Mouse (Mus musculus) megakaryocyte-erythroid progenitor cell, adult 5-6 weeks (primary cell): ENCODE results near the gene 1700067K01Rik. TPM values are rescaled to one million over a fixed set of nuclear protein-coding genes. Genes with fewer than 3 reads are reported as not detected.

Experiments
- ATAC-seq: replicated peaks from 2 replicates; pipeline ENCODE4 v1.8.0; 2016; ENCODE audit warnings: mild to moderate bottlenecking, inconsistent platforms; ENCODE audit not compliant: severe bottlenecking, poor library complexity, low FRiP score, low TSS enrichment
- total RNA-seq, 2 experiments: library from RNA; stranded (forward) in 1 of 2; stranded (reverse) in 1 of 2; fragments of 200-1000, 215-1000 nt in 1 of 2; fragments of >200 nt in 1 of 2; fragmentation: Nextera tagmentation in 1 of 2; gene quantifications; 2 replicates each; pipeline ENCODE4 v1.2.3; 2014 to 2017

1700067K01Rik gene
- total RNA-seq, 2 experiments from 2014 or later: 2.3 TPM

DNA sequence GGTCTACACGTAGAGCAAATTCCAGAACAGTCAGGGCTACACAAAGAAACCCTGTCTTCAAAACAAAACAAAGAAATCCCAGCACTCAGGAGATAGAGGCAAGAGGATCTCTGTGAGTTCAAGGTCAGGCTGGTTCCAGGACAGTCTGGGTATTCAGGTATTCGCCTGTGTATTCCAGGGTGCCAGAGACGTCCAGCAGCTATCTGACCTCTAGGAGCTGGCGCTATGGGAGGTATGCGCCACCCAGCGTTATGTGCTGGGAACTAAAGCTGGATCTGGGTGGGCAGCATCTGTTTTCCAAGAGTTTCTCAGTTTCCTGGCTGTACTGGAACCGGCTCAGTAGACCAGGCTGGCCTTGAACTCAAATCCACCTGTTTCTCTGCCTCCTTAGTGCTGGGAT lies 7.1 kb downstream of the 1700067K01Rik start:
- ATAC-seq: no peak

DNA sequence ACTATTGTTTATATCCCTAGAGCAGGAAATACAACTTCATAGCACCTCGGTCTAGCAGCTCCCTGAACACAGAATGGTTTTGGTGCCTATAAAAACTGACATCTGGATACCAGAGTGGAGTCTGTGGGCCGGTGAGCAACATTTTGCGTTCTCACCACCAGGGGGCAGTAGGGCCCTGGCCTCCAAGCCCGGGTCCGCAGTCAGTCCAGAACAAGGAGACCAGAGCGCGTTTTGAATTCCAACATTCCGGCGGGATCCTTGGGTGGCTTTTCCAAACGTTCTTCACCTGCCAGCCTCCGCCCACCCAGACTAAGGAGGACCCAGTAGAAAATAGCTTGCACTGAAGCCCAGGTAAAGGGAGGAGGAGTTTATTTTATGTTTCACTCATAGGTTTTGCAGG lies 8.6 kb downstream of the 1700067K01Rik start:
- peak; percentile 70; the same call in 1 of the 2 replicates for ATAC-seq

DNA sequence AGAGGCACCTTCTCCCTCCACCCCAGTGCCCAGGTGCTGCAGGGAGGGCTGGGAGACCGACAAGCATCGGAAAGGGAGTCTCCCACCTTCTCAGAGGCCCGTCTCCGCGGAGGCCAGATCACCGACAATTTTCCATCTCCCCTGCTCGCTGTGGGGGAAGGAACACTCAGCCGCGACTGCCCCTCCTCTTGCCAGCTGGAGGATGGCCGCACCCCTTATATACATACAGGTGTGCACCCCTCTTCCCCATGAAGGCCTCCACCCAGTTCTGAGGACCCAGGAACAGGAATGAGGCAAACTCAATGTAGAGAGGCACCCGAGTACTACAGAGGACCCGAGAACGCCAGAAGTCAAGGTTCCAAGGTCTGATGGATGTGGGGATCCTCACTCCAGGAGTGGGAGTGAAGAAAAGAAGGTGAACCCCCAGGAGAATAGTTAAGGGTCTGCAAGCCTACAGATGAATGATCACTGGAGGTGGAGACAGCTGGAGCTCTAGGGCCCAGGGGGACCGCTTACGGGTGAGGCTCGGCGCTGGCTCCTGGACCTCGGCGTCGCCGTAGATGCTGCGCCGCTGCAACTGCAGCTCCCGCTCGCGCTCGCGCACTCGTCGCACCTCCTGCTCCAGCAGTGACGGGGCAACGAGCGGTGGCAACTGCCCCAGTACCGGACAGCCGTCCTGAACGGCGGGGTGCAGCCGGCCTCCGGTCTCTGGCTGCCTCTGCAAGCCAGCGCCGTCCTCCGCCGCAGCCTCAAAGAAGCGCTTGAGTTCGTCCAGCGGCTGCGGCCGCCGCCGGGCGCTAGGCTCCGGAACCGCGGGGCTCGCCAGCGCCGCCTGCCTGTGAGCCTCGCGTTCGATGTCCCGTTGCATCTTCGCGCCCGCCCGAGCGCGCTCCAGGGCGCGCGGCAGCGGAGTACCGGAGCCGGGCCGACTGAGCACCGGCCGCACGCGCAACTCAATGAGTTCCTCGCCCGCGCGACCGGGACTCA lies 9.6 kb downstream of the 1700067K01Rik start:
- peak; percentile 28; the same call in 1 of the 2 replicates for ATAC-seq

DNA sequence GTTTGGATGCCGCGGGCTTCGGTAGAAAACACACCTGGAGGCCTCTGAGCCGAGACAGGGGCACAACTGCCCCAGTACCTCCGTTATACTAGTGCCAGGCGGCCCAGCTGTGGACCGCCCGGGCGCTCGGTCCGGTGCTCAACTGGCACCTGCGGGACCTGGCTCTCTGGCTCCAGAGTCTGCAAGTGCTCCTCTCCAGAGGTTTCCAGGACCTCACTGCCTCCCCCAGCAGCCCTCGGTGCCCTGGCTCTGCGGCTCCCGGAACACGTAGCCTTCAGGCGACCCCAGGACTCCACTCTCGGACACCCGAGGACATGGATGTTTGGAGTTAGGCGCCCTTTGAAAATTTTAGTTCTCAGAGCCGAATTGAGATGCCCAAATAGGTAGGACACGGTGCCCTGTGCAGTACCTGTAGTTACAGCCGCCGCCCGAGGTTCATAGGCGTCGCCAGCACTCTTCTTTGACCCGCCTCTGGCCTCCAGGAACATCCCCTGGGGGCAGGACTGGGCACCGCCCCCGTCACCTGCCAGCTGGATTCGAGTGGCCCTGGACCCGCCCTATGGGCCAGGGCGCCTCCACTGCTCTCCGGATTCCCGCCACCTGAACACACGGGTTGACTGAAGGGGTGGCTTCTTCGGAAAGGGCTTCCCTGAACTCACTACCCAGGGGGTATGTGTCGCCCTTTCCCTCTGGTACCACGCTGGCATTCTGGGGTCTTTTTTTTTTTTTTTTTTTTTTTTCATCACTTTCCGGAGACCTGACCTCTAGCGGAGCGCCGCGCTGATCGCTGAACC lies 10.6 kb downstream of the 1700067K01Rik start, which contains the start of gene 2210011C24Rik:
2210011C24Rik (minus strand) TSS at position 467 of the 794 bp plus-strand sequence.
- ATAC-seq: peak; percentile 54

DNA sequence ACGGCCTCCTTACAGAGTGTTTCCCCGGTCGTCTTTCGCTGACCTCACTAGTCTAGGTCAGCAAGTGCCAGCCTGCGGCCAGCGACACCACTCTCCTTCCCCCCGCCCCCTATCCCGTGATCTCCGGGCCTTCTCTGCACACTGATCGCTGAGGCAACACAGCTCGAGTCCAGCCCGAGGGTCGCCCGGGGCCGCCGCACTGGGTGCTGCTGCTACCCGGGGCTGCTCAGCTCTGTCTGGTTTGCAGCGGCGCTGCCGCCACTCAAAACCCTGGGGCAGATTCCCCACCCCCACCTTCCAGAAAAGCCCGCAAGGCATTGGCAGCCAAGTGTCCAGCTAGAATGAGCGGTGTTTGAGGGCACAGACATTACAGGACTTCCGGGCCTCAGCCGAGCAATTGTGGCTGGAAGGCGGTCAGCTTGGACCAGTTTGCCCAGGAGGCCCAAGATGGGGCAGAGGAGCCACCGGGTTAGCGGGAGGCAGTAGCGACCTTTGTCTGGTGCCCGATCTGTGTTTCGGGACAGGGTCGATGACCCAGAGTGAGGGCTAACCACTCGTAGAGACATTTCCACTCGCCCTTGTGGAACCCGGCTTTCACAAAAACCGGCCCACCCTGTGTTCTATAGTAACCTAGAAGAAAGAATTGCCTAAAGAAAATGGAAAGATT lies 11.3 kb downstream of the 1700067K01Rik start:
- ATAC-seq: no peak

DNA sequence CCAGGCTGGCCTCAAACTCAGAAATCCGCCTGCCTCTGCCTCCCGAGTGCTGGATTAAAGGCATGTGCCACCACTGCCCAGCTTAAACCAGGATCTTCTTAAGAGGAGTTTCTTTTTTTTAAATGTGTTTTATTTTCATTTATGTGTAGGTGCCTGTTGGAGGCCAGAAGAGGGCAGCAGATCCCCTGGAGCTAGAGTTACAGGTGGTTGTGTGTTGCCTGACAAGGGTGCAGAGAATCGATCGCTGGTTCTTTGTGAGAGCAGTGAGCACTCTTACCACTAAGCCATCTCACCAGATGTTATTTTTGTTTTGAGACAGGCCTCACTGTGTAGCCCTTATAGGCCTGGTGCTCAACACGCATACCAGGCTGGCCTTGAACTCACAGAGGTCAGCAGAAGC lies 14.5 kb downstream of the 1700067K01Rik start:
- ATAC-seq: no peak

DNA sequence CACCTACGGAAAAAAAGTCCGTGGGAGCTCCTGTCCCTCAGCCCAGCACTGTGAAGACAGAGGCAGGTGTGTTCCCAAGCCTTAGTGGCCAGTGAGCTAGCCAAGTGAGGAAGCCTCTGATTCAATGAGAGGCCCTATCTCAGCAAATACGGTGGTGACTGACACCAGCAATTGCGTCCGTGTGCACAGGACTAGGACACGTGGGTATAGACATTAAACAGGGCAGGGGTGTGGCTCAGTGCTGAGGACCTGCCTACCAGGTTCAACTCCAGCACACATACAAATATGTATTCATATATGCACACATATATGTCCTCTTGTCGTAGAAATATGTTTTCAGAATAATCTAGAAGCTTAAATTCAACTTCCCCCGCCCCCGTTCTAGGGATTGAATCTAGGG lies 18.4 kb downstream of the 1700067K01Rik start:
- ATAC-seq: no peak

DNA sequence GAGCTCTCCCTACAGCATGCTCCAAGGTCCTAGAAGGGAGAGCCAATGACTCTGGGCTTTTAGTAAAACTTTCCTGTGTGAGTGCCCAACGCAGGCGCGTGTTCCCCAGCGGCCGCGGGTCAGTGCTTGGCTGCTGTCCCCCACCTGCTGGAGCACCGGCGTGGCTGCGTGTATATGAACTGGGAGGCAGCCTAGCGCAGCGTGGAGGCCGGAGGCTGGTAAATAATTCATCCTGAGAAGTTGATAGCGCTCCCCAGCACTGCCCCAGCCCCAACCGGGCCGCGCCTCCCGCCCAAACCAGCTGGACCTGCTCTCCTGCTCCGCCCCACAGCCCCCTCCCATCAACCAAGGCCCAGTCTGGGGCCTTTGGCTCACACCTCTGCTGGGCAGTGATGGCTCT lies 19.8 kb downstream of the 1700067K01Rik start, which contains the start of gene Palm3:
Palm3 (plus strand) TSS at position 376 of the 400 bp plus-strand sequence.
- no peak for ATAC-seq

DNA sequence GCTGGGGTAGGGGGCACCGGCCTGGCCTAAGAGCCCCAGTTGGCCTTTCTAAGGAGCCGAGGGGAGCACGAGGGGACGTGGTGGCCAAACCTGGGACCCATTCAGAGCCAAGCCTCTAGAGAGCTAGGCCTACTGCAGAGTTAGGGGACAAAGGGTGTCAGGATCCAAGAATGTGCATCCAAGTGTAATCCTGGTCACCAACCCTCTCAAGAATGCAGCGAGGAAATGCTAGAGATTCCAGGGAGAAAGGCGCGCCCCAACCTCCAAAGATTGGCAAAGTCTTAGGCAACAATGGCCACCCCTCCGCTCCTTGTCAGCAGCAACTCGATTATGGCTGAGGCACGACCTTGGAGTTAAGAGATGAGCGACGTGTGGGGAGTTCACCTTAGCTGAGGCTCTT lies 20.3 kb downstream of the 1700067K01Rik start:
- no peak for ATAC-seq

DNA sequence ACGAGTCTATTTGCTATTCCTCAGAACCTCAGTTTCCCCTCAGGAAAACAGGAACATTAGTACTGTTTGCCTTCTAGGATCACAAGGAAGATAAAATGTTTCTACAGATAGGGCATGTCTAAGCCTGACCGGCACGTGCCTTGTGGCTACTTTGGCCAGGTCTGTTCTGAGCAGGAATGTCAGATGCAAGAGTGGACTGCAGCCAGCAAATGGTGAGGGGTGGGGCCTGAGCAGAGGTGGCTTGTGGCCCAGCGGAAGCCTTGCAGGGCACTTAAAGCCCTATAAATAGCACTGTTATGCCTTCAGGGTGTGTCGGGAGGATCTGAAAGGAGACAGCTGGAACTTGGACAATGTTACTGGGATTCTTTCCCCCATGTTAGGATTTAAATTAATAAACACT lies 21.8 kb downstream of the 1700067K01Rik start:
- no peak for ATAC-seq

DNA sequence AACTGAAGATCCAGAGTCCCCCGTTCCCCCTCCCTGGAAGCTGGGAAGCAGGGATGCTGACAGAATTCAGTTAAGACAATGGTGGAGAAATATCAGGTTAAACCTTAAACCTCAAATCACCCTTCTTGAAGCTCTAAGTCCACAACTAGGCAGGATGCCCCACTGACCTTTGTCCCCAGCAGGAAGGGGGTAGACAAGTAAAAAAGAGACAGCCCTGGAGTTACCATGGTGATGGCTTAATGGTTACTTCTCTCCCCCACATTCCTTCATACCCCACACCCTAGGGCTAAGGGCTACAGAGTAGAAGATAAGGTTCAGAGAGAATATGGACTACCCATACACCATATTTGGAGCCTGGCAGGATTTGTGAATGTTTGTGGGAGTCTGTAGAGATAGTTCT lies 22.3 kb downstream of the 1700067K01Rik start:
- ATAC-seq: no peak

DNA sequence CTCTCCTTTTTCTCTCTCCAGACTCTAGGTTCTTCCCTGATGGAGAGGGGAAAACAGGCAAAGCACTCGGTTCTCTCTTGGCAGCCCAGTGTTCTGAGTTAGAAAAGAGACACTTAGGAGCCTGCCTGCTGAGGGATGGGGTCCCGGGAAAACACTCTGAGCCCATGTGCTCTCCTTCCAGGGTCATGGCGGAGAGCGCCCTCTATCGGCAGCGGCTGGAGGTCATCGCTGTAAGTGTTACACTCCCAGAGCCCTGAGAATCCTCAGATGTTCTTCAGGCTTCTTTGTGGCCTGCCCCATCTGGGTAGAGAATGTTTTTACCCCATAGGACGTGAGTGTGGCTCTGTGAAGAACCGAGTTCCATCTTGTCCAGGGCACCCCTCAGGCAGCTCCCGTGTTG lies 22.9 kb downstream of the 1700067K01Rik start:
- ATAC-seq: peak; percentile 58

DNA sequence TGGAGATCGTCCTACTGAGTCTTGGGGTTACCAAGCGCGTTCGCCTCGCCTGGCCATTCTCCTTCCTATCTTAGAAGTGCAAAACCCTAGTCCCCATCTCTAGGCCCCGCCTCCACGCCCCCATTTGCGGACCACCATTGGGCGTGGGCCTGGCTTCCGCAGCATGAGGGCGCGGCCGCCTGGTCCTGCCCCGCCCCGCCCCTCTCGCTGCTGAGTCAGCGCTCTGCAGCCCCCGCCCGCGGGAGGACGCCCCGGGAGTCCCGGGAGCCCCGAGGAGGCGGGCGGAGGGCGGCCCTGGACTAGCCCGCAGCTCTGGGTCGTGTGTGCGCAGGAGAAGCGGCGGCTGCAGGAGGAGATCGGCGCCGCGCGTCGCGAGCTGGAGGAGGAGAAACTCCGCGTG lies 24.6 kb downstream of the 1700067K01Rik start:
- ATAC-seq: peak; percentile 18; the same call in 1 of the 2 replicates

DNA sequence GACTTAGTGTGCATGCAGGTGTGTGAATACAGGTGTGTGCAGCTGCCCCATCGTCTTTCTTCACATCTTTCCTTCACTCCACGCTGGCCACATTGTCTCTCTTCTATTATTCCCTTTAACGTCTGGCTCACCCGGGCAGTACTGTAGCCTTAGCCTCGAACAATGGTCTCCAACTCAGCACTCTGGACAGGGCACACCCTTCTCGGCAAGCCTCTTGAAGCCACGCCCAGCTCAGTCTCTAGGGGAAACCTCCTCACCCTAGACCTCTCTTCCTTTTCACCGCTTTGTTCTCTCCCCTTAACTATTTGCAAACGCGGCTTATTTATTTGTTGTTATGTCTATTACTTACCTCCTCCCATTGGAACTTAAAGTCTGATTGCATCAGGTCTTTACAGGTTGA lies 26.1 kb downstream of the 1700067K01Rik start:
- peak; percentile 66; the same call in 1 of the 2 replicates for ATAC-seq

DNA sequence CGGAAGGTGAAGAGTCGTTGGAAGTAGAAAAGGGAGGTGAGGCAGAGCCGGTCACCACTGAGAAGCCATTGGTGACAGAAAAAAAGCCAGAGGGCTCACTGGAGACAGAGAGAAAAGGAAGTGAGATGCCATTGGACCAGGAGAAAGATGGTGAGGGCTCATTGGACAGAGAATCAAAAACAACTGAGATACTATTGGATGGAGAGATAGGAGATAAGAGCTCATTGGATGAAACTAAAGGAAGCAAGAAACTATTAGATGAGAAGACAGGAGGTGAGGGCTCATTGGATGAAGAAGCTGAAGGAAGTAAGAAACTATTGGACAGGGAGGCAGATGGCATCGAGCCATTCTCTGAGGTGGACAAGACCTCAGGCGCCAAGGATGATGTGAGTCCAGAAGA lies 28.0 kb downstream of the 1700067K01Rik start:
- ATAC-seq: no peak

DNA sequence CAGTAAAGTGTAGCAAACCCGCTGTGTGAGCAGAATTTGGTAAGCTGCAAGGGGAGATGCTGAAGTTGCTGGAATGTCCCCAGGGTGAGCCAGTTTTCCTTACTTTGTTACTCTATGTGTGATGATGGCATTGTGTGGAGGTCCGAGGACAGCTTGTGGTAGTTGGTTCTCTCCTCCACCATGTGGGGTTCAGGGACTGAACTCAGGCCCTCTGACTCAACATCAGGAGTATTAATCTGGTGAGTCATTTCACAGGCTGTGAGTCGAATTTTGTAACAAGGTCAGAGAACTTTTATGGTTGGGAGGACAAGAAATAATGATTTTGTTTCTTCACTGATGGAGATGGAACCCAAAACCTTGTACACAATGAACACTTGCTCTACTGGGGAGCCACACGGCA lies 31.5 kb downstream of the 1700067K01Rik start:
- ATAC-seq: no peak

DNA sequence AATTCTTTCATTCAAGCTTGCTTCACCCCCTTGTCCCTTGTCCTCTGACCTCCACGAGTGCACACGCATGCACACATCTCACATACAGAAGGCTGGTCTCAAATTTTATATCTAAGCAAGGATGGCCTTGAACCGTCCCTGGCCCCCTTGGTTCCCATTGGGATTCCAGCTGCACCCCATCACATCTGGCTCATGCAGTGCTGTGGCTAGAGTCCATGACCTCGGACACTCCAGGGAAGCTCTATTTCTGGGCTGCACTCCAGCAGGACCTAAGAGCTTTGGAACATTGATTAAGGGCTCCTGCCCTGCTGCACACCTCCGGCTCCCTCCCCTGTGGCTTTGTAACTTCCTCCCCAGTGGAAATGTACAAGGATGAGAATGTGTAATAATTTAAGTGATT lies 36.7 kb downstream of the 1700067K01Rik start:
- no peak for ATAC-seq

DNA sequence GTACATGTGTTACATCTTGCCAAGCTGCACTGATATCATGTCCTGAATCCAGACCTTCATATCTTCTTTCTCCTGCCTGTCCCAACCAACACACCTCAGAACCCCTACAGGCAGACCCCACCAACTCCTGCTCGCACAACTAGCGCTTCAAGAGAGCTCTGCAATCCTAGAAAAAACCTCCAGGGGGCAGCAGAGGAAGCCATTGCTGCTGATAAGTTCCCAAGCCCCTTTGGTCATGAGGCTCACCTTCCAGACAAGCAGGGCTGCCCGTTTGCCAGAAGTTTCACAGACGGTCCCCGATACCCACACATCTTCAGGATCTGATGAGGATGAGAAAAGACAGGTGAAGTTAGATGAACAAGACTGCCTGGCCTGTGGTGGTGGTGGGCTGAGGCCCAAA lies 37.7 kb downstream of the 1700067K01Rik start:
- peak; percentile 55; the same call in 1 of the 2 replicates for ATAC-seq

DNA sequence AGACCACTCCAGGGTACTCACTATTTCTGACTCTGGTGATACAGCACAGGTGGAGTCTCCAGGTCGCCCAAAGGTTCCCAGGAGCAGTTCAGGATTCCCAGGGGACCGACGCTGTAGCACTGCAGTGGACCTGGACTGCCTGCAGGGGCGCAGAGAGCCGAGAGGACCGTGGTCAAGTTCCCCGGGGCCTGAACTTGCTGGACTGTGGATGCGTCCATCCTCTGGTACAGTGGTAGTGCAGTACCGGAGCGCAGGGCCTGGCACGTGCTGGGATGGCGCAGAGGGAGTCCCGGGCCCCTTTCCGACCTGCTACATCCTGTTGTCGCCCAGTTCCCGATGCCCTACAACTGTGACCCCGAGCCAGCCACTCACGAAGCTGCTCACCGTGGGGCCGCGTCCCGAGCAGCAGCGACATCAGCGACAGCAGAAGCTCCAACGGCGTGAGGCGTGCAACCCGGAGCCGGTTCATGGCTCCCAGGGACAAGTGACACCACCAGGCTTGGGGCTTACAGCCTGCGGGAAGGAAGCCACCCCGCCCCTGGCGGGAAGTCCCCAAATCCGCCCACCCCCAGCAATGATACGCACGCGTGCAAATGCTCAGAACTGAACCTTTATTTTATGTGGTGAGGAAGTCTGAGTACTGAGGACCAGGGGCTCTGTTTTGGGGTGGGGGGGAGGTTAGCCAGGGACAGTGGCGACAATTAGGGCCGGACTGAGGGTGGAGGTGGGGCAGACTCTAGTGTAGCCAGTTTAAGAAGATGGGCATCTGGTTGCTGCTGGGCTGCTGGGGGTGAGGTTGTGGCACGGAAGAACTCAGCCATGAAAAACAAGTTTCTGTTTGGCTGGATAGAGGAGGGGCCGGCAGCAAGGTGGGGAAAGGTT lies 41.0 kb downstream of the 1700067K01Rik start, which contains the start of gene Il27ra:
Il27ra (minus strand) TSS at position 524 of the 882 bp plus-strand sequence.
- ATAC-seq: peak; percentile 74
